ENCODE assay signal across 7 mouse cellular contexts in the genomic region with DNA sequence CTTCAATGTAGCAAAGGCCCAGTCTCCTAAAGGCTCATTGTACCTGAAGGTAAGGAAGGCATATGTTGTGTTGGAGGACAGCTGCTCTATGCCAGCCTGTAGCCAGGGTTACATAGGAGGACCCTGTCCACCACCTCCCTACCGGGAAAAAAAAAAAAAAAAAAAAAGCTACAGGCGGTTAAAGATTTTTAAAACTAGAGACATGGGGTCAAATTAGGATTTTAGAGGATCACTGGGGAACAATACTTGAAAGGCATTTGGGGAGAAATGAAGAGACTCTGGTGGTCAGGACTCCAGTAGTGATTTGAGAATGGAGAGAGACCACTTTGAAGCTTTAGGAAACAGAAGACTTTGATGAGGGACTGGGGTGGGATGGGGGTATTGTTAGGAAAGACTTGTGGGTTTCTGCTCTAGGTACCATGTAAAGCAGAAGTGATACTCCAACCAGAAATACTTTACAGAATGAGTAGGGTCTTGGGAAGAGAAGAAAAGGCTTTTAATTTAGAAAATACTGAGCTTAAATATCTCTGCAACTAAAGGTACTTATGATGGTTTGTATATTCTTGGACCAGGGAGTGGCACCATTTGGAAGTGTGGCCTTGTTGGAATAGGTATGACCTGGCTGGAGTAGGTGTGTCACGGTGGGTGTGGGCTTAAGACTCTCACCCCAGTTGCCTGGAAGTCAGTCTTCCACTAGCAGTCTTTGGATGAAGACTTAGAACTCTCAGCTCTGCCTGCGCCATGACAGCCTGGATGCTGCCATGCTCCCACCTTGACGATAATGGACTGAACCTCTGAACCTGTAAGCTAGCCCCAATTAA. TPM values are rescaled to one million over a fixed set of nuclear protein-coding genes. Genes with fewer than 3 reads are reported as not detected.
DNase-seq lines count a peak whose midpoint lies in the region; ATAC-seq and TF ChIP-seq lines count a peak whose summit lies in the region.
"Not testable (repeated sequence)": the region's sequence is repeated elsewhere in the genome, so short reads cannot be mapped to it uniquely, and the experiment has no call there.

No protein-coding gene starts in this region.

- DNase-seq in lung, postnatal 0 days (ENCODE audit: low spot score) = not testable (repeated sequence)

- not testable (repeated sequence) for TF ChIP-seq EP300 in lung, postnatal 0 days (IDR thresholded peaks at IDR 0.05)

- TF ChIP-seq CTCF in bone marrow, adult 2 months (IDR thresholded peaks at IDR 0.05; ENCODE audit: control insufficient read depth, insufficient read depth, low read length); lung, postnatal 0 days (IDR thresholded peaks at IDR 0.05): not testable (repeated sequence)

- not testable (repeated sequence) for H3K4me3 ChIP-seq in bone marrow, adult 2 months (replicated peaks; ENCODE audit: control insufficient read depth, low read depth, low read length); intestine, embryonic 16.5 days (ENCODE audit: low read length); limb, embryonic 15.5 days; myocyte
- 0 out of 2 replicates have a peak overlapping the region, but pooled peaks have one; percentile 84 for H3K4me3 ChIP-seq in forebrain, embryonic 13.5 days
- H3K4me3 ChIP-seq in heart, embryonic 15.5 days = peak overlapping the region; percentile 83
- H3K4me3 ChIP-seq in lung, postnatal 0 days (ENCODE audit: low read depth, low read length) = peak overlapping the region; percentile 14; the same call in 1 of the 2 replicates

- H3K4me2 ChIP-seq in forebrain, embryonic 13.5 days = peak overlapping the region; percentile 70
- H3K4me2 ChIP-seq in heart, embryonic 15.5 days = peak overlapping the region; percentile 59; the same call in 1 of the 2 replicates
- H3K4me2 ChIP-seq in intestine, embryonic 16.5 days (ENCODE audit: low read depth, low read length) = peak overlapping the region; percentile 43
- H3K4me2 ChIP-seq in limb, embryonic 15.5 days = peak overlapping the region; percentile 40
- H3K4me2 ChIP-seq in lung, postnatal 0 days (replicated peaks; ENCODE audit: low read depth, low read length) = peak overlapping the region; percentile 48
- peak overlapping the region; percentile 66 for H3K4me2 ChIP-seq in myocyte (ENCODE audit: low read depth)

- not testable (repeated sequence) for H3K9ac ChIP-seq in forebrain, embryonic 13.5 days; heart, embryonic 15.5 days; intestine, embryonic 16.5 days (ENCODE audit: low read depth, low read length); limb, embryonic 15.5 days; lung, postnatal 0 days (replicated peaks; ENCODE audit: low read depth)

- not testable (repeated sequence) for H3K36me3 ChIP-seq in forebrain, embryonic 13.5 days (ENCODE audit: poor library complexity, severe bottlenecking); heart, embryonic 15.5 days; intestine, embryonic 16.5 days (ENCODE audit: control insufficient read depth, insufficient read depth, low read length); limb, embryonic 15.5 days; lung, postnatal 0 days (ENCODE audit: insufficient read depth, low read length); myocyte (ENCODE audit: control insufficient read depth, insufficient read depth)

- not testable (repeated sequence) for H3K4me1 ChIP-seq in bone marrow, adult 2 months (ENCODE audit: control insufficient read depth, insufficient read depth, low read length); heart, embryonic 15.5 days (replicated peaks); intestine, embryonic 16.5 days (ENCODE audit: control insufficient read depth, insufficient read depth, low read length); lung, postnatal 0 days (ENCODE audit: insufficient read depth, low read depth, low read length)
- peaks cover 10% of the 10 kb centered on the region for H3K4me1 ChIP-seq in forebrain, embryonic 13.5 days
- H3K4me1 ChIP-seq in limb, embryonic 15.5 days = peaks cover 10% of the 10 kb centered on the region; the same call in 1 of the 2 replicates

- H3ac ChIP-seq in myocyte (ENCODE audit: control insufficient read depth, insufficient read length) = not testable (repeated sequence)

- ATAC-seq in forebrain, embryonic 13.5 days; heart, embryonic 15.5 days (replicated peaks; ENCODE audit: insufficient number of reproducible peaks, insufficient read depth, low FRiP score, low read depth); intestine, embryonic 16.5 days; limb, embryonic 15.5 days (ENCODE audit: insufficient number of reproducible peaks, low FRiP score, low TSS enrichment, low read depth); lung, postnatal 0 days: not testable (repeated sequence)

- H3K27ac ChIP-seq in bone marrow, adult 2 months (ENCODE audit: control insufficient read depth, insufficient read depth, low read depth, low read length, poor library complexity) = peak overlapping the region; percentile 8; the same call in 1 of the 2 replicates
- H3K27ac ChIP-seq in forebrain, embryonic 13.5 days; heart, embryonic 15.5 days; intestine, embryonic 16.5 days (ENCODE audit: low read length); limb, embryonic 15.5 days; lung, postnatal 0 days (ENCODE audit: low read length): not testable (repeated sequence)

- peaks cover 23% of the 10 kb centered on the region for H3K79me2 ChIP-seq in myocyte (ENCODE audit: control insufficient read depth, insufficient read depth)

- 70% methylated on average over 5 of the region's 5 CpGs for WGBS in bone marrow, adult 2 months
- WGBS in forebrain, embryonic 13.5 days = 97% methylated on average over 5 of the region's 5 CpGs
- 88% methylated on average over 5 of the region's 5 CpGs for WGBS in heart, embryonic 15.5 days
- 92% methylated on average over 5 of the region's 5 CpGs for WGBS in intestine, embryonic 16.5 days
- 87% methylated on average over 5 of the region's 5 CpGs for WGBS in limb, embryonic 15.5 days
- 84% methylated on average over 5 of the region's 5 CpGs for WGBS in lung, postnatal 0 days

- not testable (repeated sequence) for H3K9me3 ChIP-seq in forebrain, embryonic 13.5 days (replicated peaks); heart, embryonic 15.5 days (replicated peaks); intestine, embryonic 16.5 days (ENCODE audit: control insufficient read depth, low read length); limb, embryonic 15.5 days; lung, postnatal 0 days (ENCODE audit: low read length)

- not testable (repeated sequence) for H3K27me3 ChIP-seq in forebrain, embryonic 13.5 days; heart, embryonic 15.5 days; intestine, embryonic 16.5 days (replicated peaks; ENCODE audit: control insufficient read depth, insufficient read depth, low read length); limb, embryonic 15.5 days; lung, postnatal 0 days (replicated peaks; ENCODE audit: insufficient read depth, low read length); myocyte (ENCODE audit: control insufficient read depth, insufficient read depth, insufficient read length)

- TF ChIP-seq POLR2A in bone marrow, adult 2 months (IDR thresholded peaks at IDR 0.05; ENCODE audit: borderline replicate concordance, control insufficient read depth, low read depth, low read length); myocyte (IDR thresholded peaks at IDR 0.05; ENCODE audit: insufficient read length, low read depth): not testable (repeated sequence)

RNA-seq across cellular contexts. Expression of gene Atxn3, which starts 1.1 kb away (rescaled TPM):
- polyA plus RNA-seq in bone marrow, adult 2 months (2011; ENCODE audit: insufficient read depth, insufficient read length, low replicate concordance, missing spikeins) = 8.1 and 8.2 TPM in 2 replicates
- 13.9 and 14.8 TPM in 2 replicates for polyA plus RNA-seq in forebrain, embryonic 13.5 days (2015; fragmentation: Nextera tagmentation; extraction: Ambion mirVana)
- 7.8 and 8.9 TPM in 2 replicates for polyA plus RNA-seq in heart, embryonic 15.5 days (2015; fragmentation: Nextera tagmentation; extraction: Ambion mirVana)
- 13.1 and 14.0 TPM in 2 replicates for polyA plus RNA-seq in intestine, embryonic 16.5 days (2015; fragmentation: Nextera tagmentation; extraction: Ambion mirVana)
- 12.7 and 16.0 TPM in 2 replicates for polyA plus RNA-seq in limb, embryonic 15.5 days (2015; fragmentation: Nextera tagmentation; extraction: Ambion mirVana)
- 14.1 and 15.3 TPM in 2 replicates for polyA plus RNA-seq in lung, postnatal 0 days (2015; fragmentation: Nextera tagmentation; extraction: Ambion mirVana)
- 2.8 TPM for polyA plus RNA-seq in myocyte (2012; fragmentation: generic; extraction: Trizol)

RNA-seq across cellular contexts. Expression of gene Cpsf2, which starts 16.6 kb away (rescaled TPM):
- polyA plus RNA-seq in bone marrow, adult 2 months (2011; ENCODE audit: insufficient read depth, insufficient read length, low replicate concordance, missing spikeins) = 14.4 and 19.7 TPM in 2 replicates
- polyA plus RNA-seq in forebrain, embryonic 13.5 days (2015; fragmentation: Nextera tagmentation; extraction: Ambion mirVana) = 35.9 and 37.9 TPM in 2 replicates
- 17.8 and 18.7 TPM in 2 replicates for polyA plus RNA-seq in heart, embryonic 15.5 days (2015; fragmentation: Nextera tagmentation; extraction: Ambion mirVana)
- polyA plus RNA-seq in intestine, embryonic 16.5 days (2015; fragmentation: Nextera tagmentation; extraction: Ambion mirVana) = 19.8 and 22.8 TPM in 2 replicates
- polyA plus RNA-seq in limb, embryonic 15.5 days (2015; fragmentation: Nextera tagmentation; extraction: Ambion mirVana) = 23.2 and 24.2 TPM in 2 replicates
- 13.1 and 13.6 TPM in 2 replicates for polyA plus RNA-seq in lung, postnatal 0 days (2015; fragmentation: Nextera tagmentation; extraction: Ambion mirVana)
- 11.0 TPM for polyA plus RNA-seq in myocyte (2012; fragmentation: generic; extraction: Trizol)

RNA-seq across cellular contexts. Expression of gene Trip11, which starts 46.1 kb away (rescaled TPM):
- polyA plus RNA-seq in bone marrow, adult 2 months (2011; ENCODE audit: insufficient read depth, insufficient read length, low replicate concordance, missing spikeins) = 7.9 and 17.8 TPM in 2 replicates
- 23.6 and 24.0 TPM in 2 replicates for polyA plus RNA-seq in forebrain, embryonic 13.5 days (2015; fragmentation: Nextera tagmentation; extraction: Ambion mirVana)
- 20.8 TPM in 2 replicates for polyA plus RNA-seq in heart, embryonic 15.5 days (2015; fragmentation: Nextera tagmentation; extraction: Ambion mirVana)
- 21.5 and 25.7 TPM in 2 replicates for polyA plus RNA-seq in intestine, embryonic 16.5 days (2015; fragmentation: Nextera tagmentation; extraction: Ambion mirVana)
- 32.5 and 37.7 TPM in 2 replicates for polyA plus RNA-seq in limb, embryonic 15.5 days (2015; fragmentation: Nextera tagmentation; extraction: Ambion mirVana)
- polyA plus RNA-seq in lung, postnatal 0 days (2015; fragmentation: Nextera tagmentation; extraction: Ambion mirVana) = 30.8 and 33.4 TPM in 2 replicates
- polyA plus RNA-seq in myocyte (2012; fragmentation: generic; extraction: Trizol) = 3.0 TPM
